Mouse (Mus musculus) CD8-positive naive resting alpha-beta T cell, adult 57 days (primary cell): ENCODE data around the gene Fance. TPM values are rescaled to one million over a fixed set of nuclear protein-coding genes. Genes with fewer than 3 reads are reported as not detected.

Experiments
- total RNA-seq: library from RNA; stranded (reverse); gene quantifications from one replicate; pipeline ENCODE4 v1.2.4, GENCODE M21; 2023

Gene Fance
- 33.7 TPM for total RNA-seq

GRCm38 (mm10) chr17:28313212-28313879 lies at the start of gene Fance:
Gene Fance (plus strand): TSS chr17:28313519.

GRCm38 (mm10) chr17:28328366-28328928 lies 15.1 kb downstream of the Fance start, which contains the start of gene Rpl10a:
Gene Rpl10a (plus strand): TSS chr17:28328471.

GRCm38 (mm10) chr17:28350466-28351352 lies 37.4 kb downstream of the Fance start, which contains the start of gene Tead3:
Gene Tead3 (minus strand): TSS chr17:28350817.

GRCm38 (mm10) chr17:28365122-28365521 lies 51.8 kb downstream of the Fance start, which contains the start of gene Tulp1:
Gene Tulp1 (minus strand): TSS chr17:28365222.

Other genes starting within 250 kb of the Fance start
- gene Tcp11, start 232.9 kb upstream of the Fance start, total RNA-seq: 8.0 TPM
- gene Scube3, start 171.4 kb upstream of the Fance start, total RNA-seq: not detected
- gene Zfp523, start 136.4 kb upstream of the Fance start, total RNA-seq: 16.7 TPM
- 145 TPM for gene Def6, start 105.7 kb upstream of the Fance start, total RNA-seq
- 29.2 TPM for gene Ppard, start 80.8 kb upstream of the Fance start, total RNA-seq
- 2,114 TPM for gene Rpl10a, start 15.0 kb downstream of the Fance start, total RNA-seq
- 0.21 TPM for gene Tead3, start 37.3 kb downstream of the Fance start, total RNA-seq
- gene Tulp1, start 51.7 kb downstream of the Fance start, total RNA-seq: 1.3 TPM
- 33.0 TPM for gene Fkbp5, start 204.0 kb downstream of the Fance start, total RNA-seq
- gene Armc12, start 217.3 kb downstream of the Fance start, total RNA-seq: not detected
- not detected for gene Clpsl2, start 235.9 kb downstream of the Fance start, total RNA-seq
- gene Clps, start 247.2 kb downstream of the Fance start, total RNA-seq: 8.8 TPM